Mouse (Mus musculus) layer of hippocampus, adult 11-12 months (tissue): Measurements from ENCODE around the gene Fat3.

ENCODE experiments used
- DNase-seq: peaks from one replicate; pipeline ENCODE4 v3.0.0; 2022; ENCODE audit warnings: low spot score

Fat3 gene

DNA sequence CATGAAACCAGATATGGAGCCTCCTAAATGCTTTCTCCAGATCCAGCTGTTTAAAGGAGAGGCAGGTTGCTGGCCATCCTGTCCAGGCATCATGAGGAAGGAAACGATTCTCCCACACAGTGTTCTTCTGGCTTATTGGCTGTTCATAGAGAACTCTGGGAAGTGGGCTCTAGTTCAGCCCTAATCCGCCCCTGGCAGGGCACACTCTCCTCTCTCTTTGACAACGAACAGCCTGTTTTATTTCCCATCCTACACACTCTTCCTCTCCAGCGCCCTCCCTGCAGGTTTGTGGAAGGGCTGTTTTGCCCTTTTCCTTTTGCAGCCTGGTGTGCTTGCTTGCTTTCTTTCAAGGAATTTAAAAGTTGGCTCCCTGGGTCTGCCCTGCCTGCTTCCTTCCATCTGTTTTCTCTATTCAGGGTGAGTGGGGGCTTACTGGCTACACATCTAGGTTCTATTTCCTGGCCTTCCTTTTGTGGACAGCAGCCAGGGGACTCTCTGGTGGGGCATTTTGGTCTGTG is 472.6 kb downstream of the Fat3 start:
- DNase-seq: peak; percentile 37

DNA sequence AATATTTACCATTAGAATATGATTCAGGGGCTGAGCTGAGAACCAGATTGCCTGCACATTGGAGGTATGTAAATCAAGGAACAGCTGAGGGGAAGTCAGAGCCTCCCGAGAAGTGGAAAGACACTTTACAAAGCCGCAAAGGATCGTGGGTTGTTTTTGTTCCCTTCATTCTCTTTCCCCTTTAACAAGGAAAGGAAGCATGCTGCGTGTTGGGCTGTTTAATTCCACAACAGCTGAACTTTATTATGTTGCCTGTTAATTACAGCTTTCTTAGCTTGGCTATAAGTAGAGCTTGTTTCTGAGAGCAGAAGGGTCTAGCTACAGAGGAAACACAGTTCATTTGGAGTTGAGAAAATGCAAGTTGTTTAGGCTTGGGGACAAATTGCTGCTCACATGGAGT is 475.0 kb downstream of the Fat3 start:
- no peak for DNase-seq

DNA sequence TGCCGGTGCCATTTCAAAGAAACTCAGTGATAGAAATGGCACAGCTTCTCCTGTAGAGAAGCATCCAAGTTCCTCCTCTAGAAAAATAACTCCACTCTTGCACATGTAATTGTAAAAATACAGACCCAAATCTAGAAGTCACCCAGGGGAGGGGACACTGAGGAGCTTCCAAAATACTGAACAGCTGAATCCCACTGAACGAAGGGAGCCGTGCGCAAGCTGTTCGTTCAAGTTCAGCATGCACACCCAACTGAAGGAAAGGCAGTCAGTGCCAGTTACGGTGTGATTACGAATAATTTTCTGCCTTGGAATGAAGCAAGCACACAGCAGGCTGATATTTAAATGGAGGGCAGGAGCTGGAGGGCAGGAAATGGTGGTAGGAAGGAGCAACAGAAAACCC is 476.4 kb downstream of the Fat3 start:
- no peak for DNase-seq

DNA sequence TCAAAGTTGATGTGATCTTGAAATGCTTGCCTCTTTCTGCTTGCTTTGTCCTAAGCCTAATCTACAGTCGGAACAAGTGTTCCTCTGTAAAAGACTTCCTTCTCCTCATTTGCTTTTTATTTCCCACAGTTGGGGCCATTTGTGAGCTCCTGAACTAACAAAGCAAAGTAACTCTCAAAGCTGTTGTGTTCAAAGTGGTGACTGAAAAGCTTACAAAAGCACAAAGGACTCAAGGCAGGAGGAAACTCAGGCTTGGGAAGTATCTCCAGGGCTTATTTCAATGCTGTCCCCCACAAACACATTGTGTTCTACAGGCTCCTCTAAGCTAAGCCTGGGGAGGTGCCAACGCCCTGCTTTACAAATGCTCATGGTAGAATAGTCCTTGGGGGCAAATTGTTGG is 487.0 kb downstream of the Fat3 start:
- peak; percentile 25 for DNase-seq

DNA sequence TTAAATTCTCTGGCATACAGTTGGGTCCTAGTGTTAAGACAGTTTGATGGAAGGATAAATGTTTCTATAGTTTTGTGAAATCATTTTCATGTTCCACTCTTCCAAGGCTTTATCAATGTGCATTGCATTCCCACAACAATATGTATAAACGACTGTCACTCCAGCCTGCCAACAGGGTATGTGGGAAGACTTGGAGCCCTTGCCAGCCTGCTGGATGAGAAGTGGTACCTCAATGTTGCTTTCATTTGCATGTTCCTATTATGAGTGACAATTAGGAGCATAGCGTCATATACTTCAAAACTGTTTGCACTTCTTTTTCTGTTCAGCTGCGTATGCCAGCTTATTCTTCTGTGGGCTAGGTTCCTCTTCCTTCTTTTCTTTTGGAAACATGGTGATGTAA is 489.7 kb downstream of the Fat3 start:
- peak; percentile 62 for DNase-seq

DNA sequence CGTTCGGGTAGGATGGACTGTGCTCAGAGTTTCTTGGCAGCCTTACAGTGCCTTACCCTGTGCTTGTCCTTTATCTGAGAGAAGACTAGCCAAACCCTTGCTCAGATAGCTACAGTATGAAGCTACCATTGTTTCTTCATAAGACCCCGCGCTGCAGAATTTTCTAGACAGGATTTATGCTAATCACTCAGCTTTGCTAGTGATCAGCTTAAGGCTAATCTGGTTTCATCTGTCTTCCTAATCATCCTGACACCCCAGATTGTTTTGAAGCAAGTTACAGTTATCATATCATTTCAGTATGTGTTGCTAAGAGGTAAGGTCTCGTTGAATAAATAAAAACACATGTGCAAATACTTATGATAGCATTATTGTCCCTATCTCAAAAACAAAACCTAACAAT is 493.6 kb downstream of the Fat3 start:
- no peak for DNase-seq

DNA sequence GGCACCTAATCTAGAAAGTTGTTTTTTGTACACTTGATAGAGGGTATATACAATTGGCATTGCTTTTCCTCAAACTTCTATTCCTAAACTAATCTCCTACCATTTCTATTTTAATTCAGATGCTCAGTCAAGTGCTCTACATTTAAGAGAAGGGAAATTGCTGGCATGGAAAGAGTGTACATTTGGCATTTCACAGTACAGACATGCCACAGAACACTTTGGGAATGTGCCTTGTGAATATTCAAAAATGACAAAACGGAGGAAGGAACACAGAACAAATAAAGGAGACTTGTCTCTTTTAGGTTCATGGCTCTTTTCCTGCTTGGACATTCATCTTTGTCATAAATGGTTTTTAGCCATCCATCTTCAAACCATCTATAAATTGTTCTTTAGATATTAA is 498.1 kb downstream of the Fat3 start:
- no peak for DNase-seq

DNA sequence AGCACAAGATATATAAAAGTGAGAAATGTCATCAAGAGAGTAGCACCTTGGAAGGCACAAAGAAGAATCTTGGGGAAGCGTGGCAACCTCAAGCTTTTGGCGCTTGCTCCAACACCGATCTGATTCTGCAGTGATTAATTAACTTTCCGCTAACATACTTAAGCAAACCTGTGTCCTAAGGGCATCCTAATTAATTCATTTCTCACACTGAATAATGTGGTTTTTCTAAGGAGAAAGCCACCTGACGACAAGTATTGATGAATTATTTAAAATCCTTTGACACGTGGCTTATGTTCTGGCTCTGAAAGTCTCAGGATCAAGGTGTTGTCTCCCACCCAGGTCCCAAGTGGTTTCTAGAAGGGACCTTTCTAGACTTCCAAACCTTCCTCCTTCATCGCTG is 506.3 kb downstream of the Fat3 start:
- DNase-seq: no peak

DNA sequence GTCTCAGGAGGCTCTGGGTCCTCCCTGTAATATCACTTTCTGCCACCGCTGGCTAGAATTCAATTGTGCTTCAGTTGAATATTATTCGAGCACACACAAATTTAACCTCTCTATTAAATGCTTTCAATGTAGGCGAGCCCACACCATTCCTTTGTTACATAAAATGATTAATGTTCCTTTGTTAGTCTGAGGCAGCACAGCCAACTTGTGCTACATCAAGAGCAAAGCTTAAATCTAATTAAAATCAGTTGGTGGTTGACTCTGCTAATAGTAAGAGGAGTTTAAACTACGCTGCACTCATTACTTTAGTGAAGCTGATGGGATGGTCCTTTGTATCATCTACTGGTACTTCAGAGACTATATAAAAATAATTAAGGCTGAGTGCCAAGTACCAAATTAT is 506.9 kb downstream of the Fat3 start:
- no peak for DNase-seq

DNA sequence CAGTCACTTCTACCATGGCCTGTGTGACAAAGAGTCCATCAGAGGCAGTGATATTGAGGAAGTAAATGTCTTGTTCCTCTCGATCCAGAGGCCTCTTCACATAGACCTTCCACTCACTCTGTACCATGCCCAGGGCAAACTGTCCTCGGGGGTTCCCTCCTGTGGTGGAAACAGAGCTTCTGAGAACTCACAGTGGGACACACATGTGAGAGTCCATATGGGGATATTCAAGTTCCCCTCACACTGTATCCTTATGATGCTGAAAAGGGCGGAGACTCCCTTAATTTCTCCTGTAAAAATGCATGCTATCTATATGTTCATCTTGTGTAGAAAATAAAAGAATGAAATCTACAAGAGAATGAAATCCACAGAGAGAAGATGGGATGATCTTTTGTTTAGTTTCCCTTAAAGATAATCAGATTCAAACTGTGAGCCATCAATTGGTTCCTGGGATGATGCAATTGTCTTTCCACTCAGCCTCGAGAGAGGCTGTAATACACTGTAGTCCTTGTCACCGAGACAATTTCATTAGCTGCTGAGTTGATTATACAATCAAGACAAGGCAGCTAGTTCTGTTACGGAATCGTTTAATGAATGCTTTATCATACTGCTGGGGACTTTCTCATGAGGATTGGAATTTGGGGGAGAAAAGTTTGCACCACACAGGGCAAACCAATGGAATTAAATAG is 508.8 kb downstream of the Fat3 start:
- DNase-seq: no peak

DNA sequence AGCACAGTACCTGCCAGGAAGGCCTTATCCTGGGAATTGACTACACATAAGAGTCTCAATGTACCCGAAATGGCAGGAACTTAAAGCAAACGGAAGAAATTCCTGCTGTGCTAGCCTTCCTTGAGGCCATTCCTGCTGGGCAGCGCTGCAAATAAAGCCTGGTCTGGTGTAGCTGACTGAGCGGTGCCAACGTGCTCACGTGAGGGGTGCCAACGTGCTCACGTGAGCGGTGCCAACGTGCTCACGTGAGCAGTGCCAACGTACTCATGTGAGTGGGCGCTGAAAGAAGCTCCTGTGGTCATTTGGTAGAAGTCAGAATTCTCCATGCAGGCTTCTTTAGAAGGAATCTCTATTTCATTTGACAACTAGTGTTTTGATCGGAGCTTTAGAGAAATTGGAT is 522.8 kb downstream of the Fat3 start:
- no peak for DNase-seq

DNA sequence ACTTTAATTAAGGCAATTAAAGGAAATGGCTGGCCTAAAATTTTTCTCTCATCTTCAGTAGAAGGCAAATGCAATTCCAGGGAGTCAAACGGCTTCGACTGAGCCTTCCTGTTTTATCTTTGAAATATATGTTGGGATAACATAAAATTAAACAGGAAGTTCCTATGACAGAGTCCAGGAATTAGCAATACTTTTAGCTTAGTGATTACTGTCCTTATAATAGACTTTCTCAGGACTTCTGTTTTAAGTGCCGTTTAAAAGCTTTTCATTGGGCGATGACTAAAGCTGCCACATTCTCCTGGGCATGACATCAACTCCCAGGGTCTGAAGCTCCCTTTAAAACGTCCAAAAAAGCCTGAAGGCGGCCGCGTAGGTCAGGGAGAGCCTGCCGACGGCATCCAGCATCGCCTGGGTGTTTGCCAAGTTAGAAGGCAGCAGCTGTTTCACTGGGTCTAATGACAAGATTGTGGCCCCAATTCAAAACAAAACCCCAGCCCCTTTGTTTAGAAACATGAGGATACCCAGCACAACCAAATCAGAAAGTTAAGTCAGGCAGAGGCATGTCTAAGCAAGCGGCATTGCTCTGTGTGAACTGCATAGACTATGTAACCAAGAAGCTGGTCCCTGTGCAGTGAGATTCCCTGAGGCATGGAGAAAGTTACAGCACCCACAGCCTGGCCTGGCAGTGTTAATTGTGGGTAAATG is 524.0 kb downstream of the Fat3 start:
- DNase-seq: peak; percentile 13

DNA sequence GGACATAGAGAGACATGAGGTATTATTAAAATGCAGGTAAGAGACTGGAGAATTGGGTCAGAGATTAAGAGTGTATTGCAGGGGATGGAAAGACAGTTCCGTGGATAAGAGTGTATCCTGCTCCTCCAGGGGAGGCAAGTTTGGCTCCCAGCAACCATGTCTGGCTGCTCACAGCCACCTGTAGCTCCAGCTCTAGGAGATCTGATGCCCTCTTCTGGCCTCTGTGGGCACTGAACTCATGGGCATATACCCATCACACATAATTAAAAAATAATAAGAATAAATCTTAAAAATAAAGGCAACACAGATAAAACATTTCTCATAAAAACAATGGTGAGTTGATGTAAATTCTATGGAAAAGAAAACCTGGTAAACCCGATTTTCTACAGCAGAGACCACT is 525.1 kb downstream of the Fat3 start:
- no peak for DNase-seq

DNA sequence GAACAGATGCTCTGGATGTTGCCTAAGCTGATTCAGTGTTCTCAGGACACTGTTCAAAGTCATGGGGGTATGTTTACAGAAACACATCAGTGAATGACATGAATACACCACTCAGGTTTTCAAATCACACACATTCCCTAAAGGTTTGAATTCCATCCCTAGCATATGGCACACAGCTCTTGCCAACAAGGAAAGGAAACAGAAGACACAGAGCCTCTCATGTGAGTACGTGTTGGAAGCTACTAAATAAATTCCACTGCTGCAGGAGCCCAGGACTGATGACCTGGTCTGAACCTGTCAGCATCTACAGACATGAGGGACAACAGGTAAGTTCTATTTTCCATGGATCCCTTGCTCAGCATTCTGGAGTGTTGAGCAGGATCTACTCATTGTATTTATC is 528.9 kb downstream of the Fat3 start:
- DNase-seq: no peak

DNA sequence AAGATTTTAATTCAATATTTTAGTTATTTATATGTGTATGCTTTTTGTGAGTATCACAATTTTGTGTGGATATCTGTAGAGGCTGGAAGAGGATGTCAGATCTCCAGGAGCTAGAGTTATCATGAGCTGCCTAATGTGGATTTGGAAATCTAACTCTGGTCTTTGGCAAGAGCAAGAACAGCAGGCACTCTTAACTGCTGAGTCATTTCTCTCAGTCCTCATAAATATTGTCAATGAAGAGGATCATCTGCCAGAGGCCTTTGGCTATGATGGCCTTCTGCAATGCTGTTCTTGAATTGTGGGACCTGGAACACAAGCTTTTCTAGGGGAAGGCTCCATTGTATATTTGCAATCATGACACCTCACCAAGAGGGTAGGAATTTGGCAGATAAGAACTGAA is 529.7 kb downstream of the Fat3 start:
- DNase-seq: no peak

DNA sequence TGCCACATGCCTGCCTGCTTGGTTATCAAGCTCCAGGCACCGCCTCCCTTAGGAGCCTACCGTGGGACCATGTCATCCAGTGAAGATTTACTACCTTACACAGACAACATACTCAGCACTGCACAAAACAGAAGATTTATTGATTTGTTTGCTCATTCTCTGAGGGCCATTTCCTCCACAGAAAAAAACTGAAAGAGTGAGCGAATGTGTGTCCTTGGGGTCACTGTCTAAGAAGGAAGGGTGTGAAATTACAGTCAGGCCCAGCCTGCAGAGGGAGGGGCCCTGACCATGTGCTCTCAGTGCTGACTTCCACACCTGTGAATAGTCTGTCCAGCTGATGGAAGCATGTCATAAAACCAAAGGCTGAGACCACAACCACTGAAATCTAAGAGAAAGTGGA is 536.9 kb downstream of the Fat3 start:
- DNase-seq: no peak

DNA sequence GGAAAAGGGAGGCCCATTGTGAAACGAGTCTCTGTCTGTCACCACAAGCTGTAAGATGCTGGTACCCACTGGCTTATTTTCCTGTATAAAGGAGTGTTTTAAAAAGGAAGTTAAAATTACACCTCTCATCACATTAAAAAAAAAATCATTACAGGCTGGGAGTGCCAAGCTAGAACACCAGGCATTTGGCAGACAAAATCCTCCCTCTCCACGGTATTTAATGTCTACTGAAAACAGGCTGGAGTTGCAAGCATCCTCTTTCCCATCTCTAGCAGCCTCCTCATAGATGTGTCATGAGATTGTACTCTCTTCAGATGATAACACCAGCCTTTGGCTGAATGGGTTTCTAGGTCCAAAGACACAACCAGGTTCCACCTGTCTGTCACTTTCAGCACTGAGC is 538.2 kb downstream of the Fat3 start:
- no peak for DNase-seq

DNA sequence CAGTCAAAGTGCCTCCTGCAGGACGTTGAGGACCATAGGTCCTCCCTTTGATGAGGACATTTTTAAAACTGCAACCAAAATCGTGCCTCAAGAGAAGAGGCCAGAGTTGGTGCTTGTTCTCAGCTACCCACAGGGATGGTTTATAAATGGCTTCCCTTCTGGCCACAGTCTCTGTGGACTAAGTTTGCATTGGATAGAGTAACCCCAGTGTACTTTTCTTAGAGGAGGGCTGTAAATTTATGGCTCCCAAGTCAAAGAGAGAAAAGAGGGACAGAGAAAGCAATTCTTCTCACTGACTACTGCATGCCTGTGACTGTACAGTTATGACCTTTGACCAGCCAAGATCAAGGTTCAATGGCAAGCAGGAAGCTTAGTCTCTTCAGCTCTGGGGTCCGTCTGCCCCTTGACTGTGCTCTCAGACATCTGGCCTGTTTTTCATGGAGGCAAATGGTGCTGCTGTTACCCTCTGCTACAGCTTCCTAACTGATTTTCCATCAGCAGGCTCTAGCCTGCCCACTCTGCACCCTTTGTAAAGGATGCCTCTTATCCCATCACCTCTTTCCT is 542.8 kb downstream of the Fat3 start:
- no peak for DNase-seq

DNA sequence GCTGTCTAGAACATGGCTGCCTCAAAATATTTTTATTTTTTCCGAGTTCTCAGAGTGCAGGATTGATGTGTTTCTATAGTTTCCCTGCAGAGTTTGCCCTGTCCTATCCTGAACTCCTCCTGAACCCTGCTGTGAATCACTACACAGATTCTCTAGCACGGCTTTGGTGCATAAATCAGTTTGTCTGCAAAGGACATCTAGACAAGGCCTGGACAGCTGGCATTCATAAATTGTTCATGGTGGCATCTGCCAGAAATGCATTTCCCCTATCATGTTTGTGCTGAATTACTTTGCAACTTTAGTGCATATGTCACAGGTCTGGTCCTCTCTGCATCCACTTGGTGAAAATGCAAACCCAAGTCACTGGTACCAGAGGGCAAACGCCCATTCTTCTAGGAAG is 543.3 kb downstream of the Fat3 start:
- no peak for DNase-seq

DNA sequence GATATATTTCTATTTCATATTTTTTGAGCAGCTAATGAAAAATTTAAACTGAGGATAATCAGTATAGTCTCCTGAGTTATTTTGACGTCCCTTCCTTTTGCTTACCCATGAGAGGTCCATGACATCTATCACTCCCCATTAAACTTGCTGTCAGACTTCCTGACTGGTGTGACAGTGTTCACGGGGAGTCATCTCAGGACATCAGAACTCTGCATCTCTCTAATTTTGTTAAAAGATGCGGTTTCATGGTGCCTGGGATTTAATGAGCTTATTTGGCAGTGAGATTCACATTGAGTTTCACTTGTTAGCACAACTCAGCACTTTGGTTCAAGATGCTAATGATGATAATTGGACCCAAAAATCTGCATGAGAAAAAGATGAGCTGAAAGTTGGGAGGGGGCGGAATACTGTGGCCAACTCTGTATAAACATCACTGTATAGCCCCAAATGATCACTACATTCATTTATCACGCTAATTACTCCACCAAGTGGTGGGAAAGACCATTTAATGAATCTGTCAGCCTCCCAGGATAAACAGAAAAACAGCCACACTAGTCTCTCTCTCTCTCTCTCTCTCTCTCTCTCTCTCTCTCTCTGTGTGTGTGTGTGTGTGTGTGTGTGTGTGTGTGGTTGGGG is 545.8 kb downstream of the Fat3 start:
- DNase-seq: no peak

DNA sequence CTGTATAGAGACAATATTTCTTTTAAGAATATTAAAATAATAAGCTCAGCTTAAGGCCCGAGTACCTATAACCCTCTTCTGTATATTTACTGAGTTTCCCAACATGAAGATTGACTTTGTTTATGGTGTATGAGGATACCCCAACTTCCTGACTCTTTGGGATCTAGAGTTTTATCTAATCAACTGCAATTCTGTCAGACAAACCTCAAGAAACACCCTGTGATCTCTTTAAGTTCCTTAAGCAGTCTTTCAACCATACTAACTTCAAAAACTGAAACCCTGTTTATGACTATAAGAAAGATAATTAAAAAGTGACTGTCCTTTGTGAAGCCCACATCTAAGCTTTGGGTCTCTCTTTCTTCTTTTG is 546.8 kb downstream of the Fat3 start:
- no peak for DNase-seq

DNA sequence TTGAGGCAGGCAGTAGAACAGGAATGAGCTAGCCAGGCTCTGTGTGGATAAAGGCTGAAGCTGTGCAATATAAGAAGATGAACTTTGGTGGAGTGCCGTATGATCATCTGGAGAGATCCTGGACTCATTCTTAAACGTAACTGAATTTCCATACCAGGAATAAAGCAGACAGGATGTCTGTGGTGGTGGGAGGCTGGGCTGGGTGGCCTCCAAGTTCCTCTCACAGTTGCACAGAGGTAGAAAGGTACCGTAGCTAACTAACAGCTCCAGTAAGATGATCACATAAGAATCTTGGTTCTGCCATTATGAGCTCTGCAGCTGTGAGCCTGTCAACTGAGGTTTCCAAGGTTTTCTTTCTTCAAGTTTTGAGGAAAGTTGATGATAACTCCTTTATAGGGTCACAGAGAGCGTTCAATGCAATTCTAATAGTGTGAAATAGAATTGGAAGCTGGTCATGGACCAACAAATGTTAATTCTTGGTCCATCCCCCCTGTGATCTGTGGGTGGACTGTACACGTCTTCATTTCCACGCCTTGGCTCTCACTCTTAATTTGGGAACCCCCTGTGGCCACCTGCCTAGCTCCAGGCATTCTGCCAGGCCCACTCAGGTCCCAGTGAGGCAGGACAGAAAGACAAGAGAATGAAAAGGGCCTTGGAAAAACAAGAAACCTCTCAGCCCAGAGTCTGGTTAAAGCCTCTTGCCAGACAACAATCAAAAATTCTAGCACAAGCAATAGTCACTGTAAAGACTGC is 547.3 kb downstream of the Fat3 start:
- no peak for DNase-seq
